Mouse (Mus musculus): Measurements from ENCODE around the gene Gpd1l. TPM values are rescaled to one million over a fixed set of nuclear protein-coding genes. Genes with fewer than 3 reads are reported as not detected.

The Gpd1l gene
- total RNA-seq, 2 experiments from 2014 or later = 84.6 to 89.3 TPM

- DNase-seq (ENCODE audit: low spot score in 2 of 2) = peak; percentile 59 to 70
Observed at GRCm38 (mm10) chr9:114930464-114931090, 3.2 kb downstream of the Gpd1l start.

- no peak for DNase-seq (ENCODE audit: low spot score in 2 of 2)
Observed at GRCm38 (mm10) chr9:114925571-114925970, 8.2 kb downstream of the Gpd1l start.

GRCm38 (mm10) chr9:114925039-114925438 is 8.7 kb downstream of the Gpd1l start:
- DNase-seq (ENCODE audit: low spot score in 2 of 2) = no peak

- no peak for DNase-seq (ENCODE audit: low spot score in 2 of 2)
Observed at GRCm38 (mm10) chr9:114924511-114924910, 9.3 kb downstream of the Gpd1l start.

GRCm38 (mm10) chr9:114922209-114922608 is 11.6 kb downstream of the Gpd1l start:
- DNase-seq (ENCODE audit: low spot score in 2 of 2) = no peak

- no peak for DNase-seq (ENCODE audit: low spot score in 2 of 2)
Observed at GRCm38 (mm10) chr9:114921352-114922081, 12.3 kb downstream of the Gpd1l start.

- no peak for DNase-seq (ENCODE audit: low spot score in 2 of 2)
Observed at GRCm38 (mm10) chr9:114920569-114920968, 13.2 kb downstream of the Gpd1l start.

GRCm38 (mm10) chr9:114912680-114913649 is 20.8 kb downstream of the Gpd1l start:
- peak; percentile 89 to 92 for DNase-seq (ENCODE audit: low spot score in 2 of 2)

- DNase-seq (ENCODE audit: low spot score in 2 of 2) = no peak
Observed at GRCm38 (mm10) chr9:114907509-114907908, 26.3 kb downstream of the Gpd1l start.

GRCm38 (mm10) chr9:114895919-114896318 is 37.9 kb downstream of the Gpd1l start:
- DNase-seq (ENCODE audit: low spot score in 2 of 2) = no peak

- no peak for DNase-seq (ENCODE audit: low spot score in 2 of 2)
Observed at GRCm38 (mm10) chr9:114892974-114893373, 40.8 kb downstream of the Gpd1l start.

GRCm38 (mm10) chr9:114890377-114890776 is 43.4 kb downstream of the Gpd1l start:
- DNase-seq (ENCODE audit: low spot score in 2 of 2) = no peak

GRCm38 (mm10) chr9:114888856-114889407 is 44.9 kb downstream of the Gpd1l start:
- no peak for DNase-seq (ENCODE audit: low spot score in 2 of 2)

GRCm38 (mm10) chr9:114887699-114888098 is 46.1 kb downstream of the Gpd1l start:
- DNase-seq (ENCODE audit: low spot score in 2 of 2) = peak; percentile 14 to 29

- DNase-seq (ENCODE audit: low spot score in 2 of 2) = no peak
Observed at GRCm38 (mm10) chr9:114885991-114886662, 47.7 kb downstream of the Gpd1l start.

- DNase-seq (ENCODE audit: low spot score in 2 of 2) = no peak
Observed at GRCm38 (mm10) chr9:114885564-114885963, 48.2 kb downstream of the Gpd1l start.

- DNase-seq (ENCODE audit: low spot score in 2 of 2) = no peak
Observed at GRCm38 (mm10) chr9:114881977-114882376, 51.8 kb downstream of the Gpd1l start.

GRCm38 (mm10) chr9:114855327-114855726 is 78.5 kb downstream of the Gpd1l start:
- peak; percentile 25 to 32 for DNase-seq (ENCODE audit: low spot score in 2 of 2)

- peak; percentile 40 to 46 for DNase-seq (ENCODE audit: low spot score in 2 of 2)
Observed at GRCm38 (mm10) chr9:114854686-114855085, 79.1 kb downstream of the Gpd1l start.

GRCm38 (mm10) chr9:114853336-114853735 is 80.5 kb downstream of the Gpd1l start:
- no peak for DNase-seq (ENCODE audit: low spot score in 2 of 2)
